Mouse (Mus musculus): Measurements from ENCODE around the gene Erc2.

The Erc2 gene

GRCm38 (mm10) chr14:28399897-28400296, 777.7 kb downstream of the Erc2 start:
- DNase-seq = no peak

- no peak for DNase-seq
Observed at GRCm38 (mm10) chr14:28405277-28405840, 783.1 kb downstream of the Erc2 start.

- no peak for DNase-seq
Observed at GRCm38 (mm10) chr14:28409390-28409789, 787.2 kb downstream of the Erc2 start.

GRCm38 (mm10) chr14:28409796-28410347, 787.6 kb downstream of the Erc2 start:
- DNase-seq = no peak

- no peak for DNase-seq
Observed at GRCm38 (mm10) chr14:28410789-28411225, 788.6 kb downstream of the Erc2 start.

GRCm38 (mm10) chr14:28412252-28412995, 790.2 kb downstream of the Erc2 start:
- no peak for DNase-seq

- no peak for DNase-seq
Observed at GRCm38 (mm10) chr14:28413516-28413915, 791.3 kb downstream of the Erc2 start.

GRCm38 (mm10) chr14:28417019-28417418, 794.8 kb downstream of the Erc2 start:
- DNase-seq = no peak

- DNase-seq = no peak
Observed at GRCm38 (mm10) chr14:28418497-28418896, 796.3 kb downstream of the Erc2 start.

- no peak for DNase-seq
Observed at GRCm38 (mm10) chr14:28419188-28419587, 797.0 kb downstream of the Erc2 start.

GRCm38 (mm10) chr14:28420596-28420995, 798.4 kb downstream of the Erc2 start:
- DNase-seq = no peak

- no peak for DNase-seq
Observed at GRCm38 (mm10) chr14:28426610-28427009, 804.4 kb downstream of the Erc2 start.

GRCm38 (mm10) chr14:28431703-28432309, 809.6 kb downstream of the Erc2 start:
- no peak for DNase-seq

- DNase-seq = no peak
Observed at GRCm38 (mm10) chr14:28434996-28435395, 812.8 kb downstream of the Erc2 start.

- DNase-seq = no peak
Observed at GRCm38 (mm10) chr14:28439171-28439570, 816.9 kb downstream of the Erc2 start.

GRCm38 (mm10) chr14:28441240-28441967, 819.2 kb downstream of the Erc2 start:
- DNase-seq = no peak

GRCm38 (mm10) chr14:28443254-28443944, 821.2 kb downstream of the Erc2 start:
- no peak for DNase-seq

GRCm38 (mm10) chr14:28445737-28446136, 823.5 kb downstream of the Erc2 start:
- no peak for DNase-seq

- DNase-seq = no peak
Observed at GRCm38 (mm10) chr14:28451771-28452170, 829.5 kb downstream of the Erc2 start.

- DNase-seq = no peak
Observed at GRCm38 (mm10) chr14:28456372-28457076, 834.3 kb downstream of the Erc2 start.

- DNase-seq = no peak
Observed at GRCm38 (mm10) chr14:28457428-28457827, 835.2 kb downstream of the Erc2 start.

GRCm38 (mm10) chr14:28467956-28468355, 845.7 kb downstream of the Erc2 start:
- DNase-seq = no peak

Measured in cerebellum, postnatal 25 days (tissue).